Mouse (Mus musculus) heart, postnatal 0 days (tissue): ENCODE measurements around the gene Crlf1. TPM values are rescaled to one million over a fixed set of nuclear protein-coding genes. Genes with fewer than 3 reads are reported as not detected.

ENCODE experiments used
- ATAC-seq: fragments of 200-750 bp; cut with Nextera tagmentation; 2 replicates; pipeline ENCODE4 v1.8.0; 2017; ENCODE audit warnings: low read depth, moderate number of reproducible peaks, moderate library complexity; ENCODE audit not compliant: insufficient read depth
- DNase-seq: peaks from one replicate; pipeline ENCODE4 v3.0.0-alpha.2; 2016; ENCODE audit warnings: low spot score
- H3K27ac ChIP-seq: fragments of 300-500 bp; sonication (generic); 2 replicates; pipeline ENCODE4 v1.5.1; 2014; ENCODE audit warnings: low read depth, mild to moderate bottlenecking
- H3K27me3 ChIP-seq: fragments of 300-500 bp; sonication (generic); 2 replicates; pipeline ENCODE4 v1.6.1; 2014; ENCODE audit warnings: low read length, mixed read lengths; ENCODE audit not compliant: control insufficient read depth, insufficient read depth
- H3K36me3 ChIP-seq: fragments of 300-500 bp; sonication (generic); replicated peaks from 2 replicates; pipeline ENCODE4 v1.6.1; 2014; ENCODE audit warnings: low read length, mixed read lengths; ENCODE audit not compliant: control insufficient read depth, insufficient read depth
- H3K4me1 ChIP-seq: fragments of 300-500 bp; sonication (generic); 2 replicates; pipeline ENCODE4 v1.6.1; 2014; ENCODE audit warnings: antibody characterized with exemption; ENCODE audit not compliant: control insufficient read depth, insufficient read depth
- H3K4me2 ChIP-seq: fragments of 300-500 bp; sonication (generic); 2 replicates; pipeline ENCODE4 v1.6.1; 2014; ENCODE audit warnings: low read depth, mild to moderate bottlenecking, low read length, moderate library complexity
- H3K4me3 ChIP-seq: fragments of 300-500 bp; sonication (generic); 2 replicates; pipeline ENCODE4 v1.5.1; 2014; ENCODE audit warnings: low read depth, low read length
- H3K9ac ChIP-seq: fragments of 300-500 bp; sonication (generic); replicated peaks from 2 replicates; pipeline ENCODE4 v1.6.1; 2014; ENCODE audit warnings: low read depth, low read length, mixed read lengths
- H3K9me3 ChIP-seq: fragments of 300-500 bp; sonication (generic); replicated peaks from 2 replicates; pipeline ENCODE4 v1.6.1; 2016; ENCODE audit warnings: low read length; ENCODE audit not compliant: control insufficient read depth
- CTCF ChIP-seq: IDR thresholded peaks from 2 replicates; pipeline ENCODE4 v1.5.1; 2016; ENCODE audit warnings: antibody characterized with exemption, control low read depth, low read depth
- EP300 ChIP-seq: IDR thresholded peaks from 2 replicates; pipeline ENCODE4 v1.6.1; 2016; ENCODE audit warnings: antibody characterized with exemption, low read depth
- WGBS: fragments of 180-500 bp; shearing (Covaris S2); extraction: QIAGEN DNeasy Blood & Tissue Kit; methylation state at CpG from one replicate; pipeline ENCODE4 v1.1.7; 2014; 5-methylcytosine and 5-hydroxymethylcytosine counted together
- polyA plus RNA-seq: library from polyadenylated mRNA; unstranded; fragments of >200 nt; fragmentation: Nextera tagmentation; extraction: Ambion mirVana; gene quantifications from 2 replicates; pipeline ENCODE4 v1.2.1, GENCODE M21; 2015
- total RNA-seq: library from RNA; depleted of rRNA; stranded (reverse); fragments of >200 nt; gene quantifications from 2 replicates; pipeline ENCODE4 v1.2.3, GENCODE M21; 2014; ENCODE audit warnings: low replicate concordance; rRNA removed

The Crlf1 gene
- total and polyA plus RNA-seq, 2 experiments from 2014 or later, result 0.16 TPM; not detected in 1

DNA sequence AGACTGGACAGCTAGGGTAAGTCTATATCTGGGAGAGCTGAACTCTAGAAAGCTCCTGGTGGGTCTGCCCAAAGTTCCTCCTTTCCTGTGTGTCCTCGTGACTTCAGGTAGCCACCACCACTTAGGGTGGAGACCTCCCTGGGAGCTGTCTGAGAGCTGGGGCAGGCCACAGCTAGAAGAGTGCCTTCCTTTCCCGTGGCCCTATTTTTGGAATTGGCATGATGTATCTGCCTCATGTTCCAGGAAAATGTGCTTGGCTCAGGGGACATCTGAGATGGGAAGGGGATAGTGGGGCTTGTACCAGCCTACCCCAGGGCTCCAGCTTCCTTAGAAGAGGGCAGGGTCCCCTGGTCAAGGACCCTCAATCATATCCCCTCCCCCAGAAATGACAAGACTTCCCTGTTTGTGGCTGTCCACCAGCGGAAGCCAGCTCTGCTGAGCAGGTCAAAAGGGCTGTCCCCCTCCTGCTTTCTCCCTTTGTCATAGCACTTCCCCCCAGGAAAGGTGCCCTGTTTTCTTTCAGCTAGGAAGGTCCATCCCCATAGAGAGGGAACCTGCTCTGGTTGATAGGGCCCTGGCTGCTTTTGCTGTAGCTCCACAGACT is 58.7 kb downstream of the Crlf1 start:
- peaks cover 72% of the 10 kb centered on the region for H3K4me1 ChIP-seq
- WGBS, result 15% methylated on average over 3 of the region's 3 CpGs

DNA sequence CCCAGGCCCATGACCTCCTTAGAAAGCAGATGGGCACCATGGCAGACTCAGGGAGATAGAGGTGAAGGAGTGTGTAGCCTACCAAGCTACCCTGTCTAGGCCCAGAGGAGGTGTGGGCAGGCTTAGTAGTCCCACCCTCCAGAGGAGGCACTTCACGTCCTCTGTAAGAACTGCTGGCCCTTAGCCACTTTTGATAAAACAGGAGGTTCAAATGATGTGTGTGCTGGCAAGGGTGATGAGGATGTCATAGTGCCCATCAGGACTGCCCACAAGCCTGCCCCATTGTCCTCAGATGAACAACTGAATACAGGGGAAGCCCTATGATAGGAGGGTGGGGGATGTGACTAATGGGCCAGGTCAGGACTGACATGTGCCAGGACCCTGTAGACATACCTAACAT is 59.9 kb downstream of the Crlf1 start:
- Histone ChIP-seq H3K4me3 (no peak overlapping the region), H3K27me3 (no peaks in the 10 kb centered on the region), H3K9ac (no peak overlapping the region), H3K4me2 (no peak overlapping the region), H3K9me3 (no peaks in the 10 kb centered on the region), H3K27ac (peak overlapping the region; percentile 87), H3K36me3 (no peaks in the 10 kb centered on the region), H3K4me1 (peaks cover 72% of the 10 kb centered on the region)
- DNase-seq, result peak; percentile 80
- ATAC-seq, result peak; percentile 65
- WGBS, result 0% methylated on average over 1 of the region's 1 CpGs
- TF ChIP-seq EP300 (no peak), CTCF (no peak)

More for the DNA sequence above, 58.7 kb downstream of the Crlf1 start:
- TF ChIP-seq EP300 (0 out of 2 replicates have a peak, but pooled peaks have one; percentile 61), CTCF (no peak)
- H3K27ac ChIP-seq, result peak overlapping the region; percentile 87
- H3K9ac ChIP-seq, result peak overlapping the region; percentile 33; the same call in 1 of the 2 replicates
- H3K4me3 ChIP-seq, result no peak overlapping the region
- no peaks in the 10 kb centered on the region for H3K27me3 ChIP-seq
- H3K4me2 ChIP-seq, result peak overlapping the region; percentile 11; the same call in 1 of the 2 replicates
- DNase-seq, result no peak
- no peaks in the 10 kb centered on the region for H3K9me3 ChIP-seq
- no peaks in the 10 kb centered on the region for H3K36me3 ChIP-seq
- ATAC-seq, result peak; percentile 44

Other genes starting within 250 kb of the Crlf1 start
- 29.1 and 38.9 TPM in 2 replicates for gene Homer3, start 210.3 kb upstream of the Crlf1 start, total RNA-seq
- gene Homer3, start 210.3 kb upstream of the Crlf1 start, polyA plus RNA-seq, result 19.5 TPM in 2 replicates
- 33.1 and 35.6 TPM in 2 replicates for gene Ddx49, start 190.7 kb upstream of the Crlf1 start, total RNA-seq
- gene Ddx49, start 190.7 kb upstream of the Crlf1 start, polyA plus RNA-seq, result 24.4 and 26.7 TPM in 2 replicates
- gene Cope, start 190.6 kb upstream of the Crlf1 start, total RNA-seq, result 154 and 193 TPM in 2 replicates
- 294 and 295 TPM in 2 replicates for gene Cope, start 190.6 kb upstream of the Crlf1 start, polyA plus RNA-seq
- gene Cers1, start 177.4 kb upstream of the Crlf1 start, total RNA-seq, result 0.80 TPM in 1 of 2 replicates, not detected in the other
- 0.27 and 0.59 TPM in 2 replicates for gene Cers1, start 177.4 kb upstream of the Crlf1 start, polyA plus RNA-seq
- gene Gdf1, start 163.3 kb upstream of the Crlf1 start, total RNA-seq, result not detected in 2 replicates
- 0.18 and 0.20 TPM in 2 replicates for gene Gdf1, start 163.3 kb upstream of the Crlf1 start, polyA plus RNA-seq
- 16.5 and 26.3 TPM in 2 replicates for gene Upf1, start 139.9 kb upstream of the Crlf1 start, total RNA-seq
- 7.0 and 7.5 TPM in 2 replicates for gene Upf1, start 139.9 kb upstream of the Crlf1 start, polyA plus RNA-seq
- gene Comp, start 119.6 kb upstream of the Crlf1 start, total RNA-seq, result 3.2 and 9.8 TPM in 2 replicates
- 4.2 and 4.4 TPM in 2 replicates for gene Comp, start 119.6 kb upstream of the Crlf1 start, polyA plus RNA-seq
- 6.0 and 6.5 TPM in 2 replicates for gene Crtc1, start 53.6 kb upstream of the Crlf1 start, total RNA-seq
- gene Crtc1, start 53.6 kb upstream of the Crlf1 start, polyA plus RNA-seq, result 6.0 and 6.9 TPM in 2 replicates
- gene Klhl26, start 16.2 kb upstream of the Crlf1 start, total RNA-seq, result 15.8 and 22.6 TPM in 2 replicates
- 7.1 and 8.7 TPM in 2 replicates for gene Klhl26, start 16.2 kb upstream of the Crlf1 start, polyA plus RNA-seq
- not detected in 2 replicates for gene Tmem59l, start 5.8 kb upstream of the Crlf1 start, total RNA-seq
- gene Tmem59l, start 5.8 kb upstream of the Crlf1 start, polyA plus RNA-seq, result not detected in 2 replicates
- gene Rex1bd, start 13.6 kb downstream of the Crlf1 start, total RNA-seq, result 121 and 145 TPM in 2 replicates
- 139 and 146 TPM in 2 replicates for gene Rex1bd, start 13.6 kb downstream of the Crlf1 start, polyA plus RNA-seq
- 887 and 1,064 TPM in 2 replicates for gene Uba52, start 17.6 kb downstream of the Crlf1 start, total RNA-seq
- gene Uba52, start 17.6 kb downstream of the Crlf1 start, polyA plus RNA-seq, result 1,011 and 1,075 TPM in 2 replicates
- gene Fkbp8, start 34.6 kb downstream of the Crlf1 start, total RNA-seq, result 422 and 440 TPM in 2 replicates
- 195 and 200 TPM in 2 replicates for gene Fkbp8, start 34.6 kb downstream of the Crlf1 start, polyA plus RNA-seq
- gene Kxd1, start 34.8 kb downstream of the Crlf1 start, total RNA-seq, result 110 and 120 TPM in 2 replicates
- gene Kxd1, start 34.8 kb downstream of the Crlf1 start, polyA plus RNA-seq, result 93.5 and 96.7 TPM in 2 replicates
- 7.3 and 13.9 TPM in 2 replicates for gene Ell, start 46.3 kb downstream of the Crlf1 start, total RNA-seq
- 7.9 and 9.1 TPM in 2 replicates for gene Ell, start 46.3 kb downstream of the Crlf1 start, polyA plus RNA-seq
- gene Isyna1, start 101.2 kb downstream of the Crlf1 start, total RNA-seq, result 111 and 125 TPM in 2 replicates
- gene Isyna1, start 101.2 kb downstream of the Crlf1 start, polyA plus RNA-seq, result 53.3 and 59.6 TPM in 2 replicates
- gene Ssbp4, start 115.7 kb downstream of the Crlf1 start, total RNA-seq, result 107 and 143 TPM in 2 replicates
- 55.6 and 57.3 TPM in 2 replicates for gene Ssbp4, start 115.7 kb downstream of the Crlf1 start, polyA plus RNA-seq
- gene Lrrc25, start 123.0 kb downstream of the Crlf1 start, total RNA-seq, result 1.5 and 2.2 TPM in 2 replicates
- 1.3 and 1.6 TPM in 2 replicates for gene Lrrc25, start 123.0 kb downstream of the Crlf1 start, polyA plus RNA-seq
- gene Gdf15, start 139.3 kb downstream of the Crlf1 start, total RNA-seq, result 0.15 and 5.4 TPM in 2 replicates
- gene Gdf15, start 139.3 kb downstream of the Crlf1 start, polyA plus RNA-seq, result 1.4 and 1.7 TPM in 2 replicates
- gene Pgpep1, start 167.2 kb downstream of the Crlf1 start, total RNA-seq, result 18.0 and 36.3 TPM in 2 replicates
- gene Pgpep1, start 167.2 kb downstream of the Crlf1 start, polyA plus RNA-seq, result 26.9 and 29.1 TPM in 2 replicates
- 438 and 495 TPM in 2 replicates for gene Lsm4, start 180.1 kb downstream of the Crlf1 start, total RNA-seq
- gene Lsm4, start 180.1 kb downstream of the Crlf1 start, polyA plus RNA-seq, result 202 and 205 TPM in 2 replicates
- 322 and 503 TPM in 2 replicates for gene Jund, start 205.8 kb downstream of the Crlf1 start, total RNA-seq
- gene Jund, start 205.8 kb downstream of the Crlf1 start, polyA plus RNA-seq, result 45.9 and 49.5 TPM in 2 replicates
- gene Iqcn, start 210.3 kb downstream of the Crlf1 start, total RNA-seq, result not detected in 2 replicates
- not detected in 2 replicates for gene Iqcn, start 210.3 kb downstream of the Crlf1 start, polyA plus RNA-seq
- not detected in 2 replicates for gene Gm3336, start 225.4 kb downstream of the Crlf1 start, total RNA-seq
- gene Gm3336, start 225.4 kb downstream of the Crlf1 start, polyA plus RNA-seq, result not detected in 2 replicates
- 0.42 and 1.2 TPM in 2 replicates for gene Pde4c, start 230.6 kb downstream of the Crlf1 start, total RNA-seq
- gene Pde4c, start 230.6 kb downstream of the Crlf1 start, polyA plus RNA-seq, result 0.44 and 0.56 TPM in 2 replicates